Mouse (Mus musculus) 3134 (cell line): ENCODE results near the gene Gm14288.
"Not testable (repeated sequence)": the region's sequence is repeated elsewhere in the genome, so short reads cannot be mapped to it uniquely, and the experiment has no call there.

Experiments used
- DNase-seq: peaks from one replicate; pipeline ENCODE4 v3.0.0-alpha.2; 2011; ENCODE audit warnings: low spot score; ENCODE audit not compliant: insufficient read length; ENCODE audit errors: extremely low read depth

Gm14288 gene

GRCm38 (mm10) chr2:175800993-175801392, at the start of gene Gm14288:
TSS of gene Gm14288 (minus strand) at chr2:175801093.
- DNase-seq, result not testable (repeated sequence)

GRCm38 (mm10) chr2:175741237-175741636, 59.7 kb downstream of the Gm14288 start, which contains the start of gene Gm2007:
TSS of gene Gm2007 (plus strand) at chr2:175741537.
- not testable (repeated sequence) for DNase-seq
